Mouse (Mus musculus) bone marrow, adult 2 months (tissue): ENCODE results near the gene Gm36079.
"Not testable (repeated sequence)": the region's sequence is repeated elsewhere in the genome, so short reads cannot be mapped to it uniquely, and the experiment has no call there.

Experiments
- CTCF ChIP-seq: fragments of 200-500 bp; IDR thresholded peaks from 2 replicates; pipeline ENCODE4 v1.5.1; 2011; ENCODE audit warnings: low read length, control low read depth; ENCODE audit not compliant: control insufficient read depth, insufficient read depth
- POLR2A ChIP-seq: fragments of 200-500 bp; IDR thresholded peaks from 2 replicates; pipeline ENCODE4 v1.6.1; 2011; ENCODE audit warnings: low read depth, mild to moderate bottlenecking, control low read depth, low read length, borderline replicate concordance; ENCODE audit not compliant: control insufficient read depth

- TF ChIP-seq CTCF, POLR2A: not testable (repeated sequence)
Measured at GRCm38 (mm10) chr13:119991917-119992496, 34.8 kb downstream of the Gm36079 start.
